Mouse (Mus musculus): ENCODE results near the gene C130026I21Rik.
"Not testable (repeated sequence)": the region's sequence is repeated elsewhere in the genome, so short reads cannot be mapped to it uniquely, and the experiment has no call there.

- not testable (repeated sequence) for TF ChIP-seq CTCF, EP300 (IDR thresholded peaks at IDR 0.05; ENCODE audit: low read depth)
Observed at GRCm38 (mm10) chr1:85276421-85276820, 6.1 kb upstream of the C130026I21Rik start.
